Mouse (Mus musculus): ENCODE results near the gene Gstm7.
"Not testable (repeated sequence)": the region's sequence is repeated elsewhere in the genome, so short reads cannot be mapped to it uniquely, and the experiment has no call there.

Gstm7 gene

DNA sequence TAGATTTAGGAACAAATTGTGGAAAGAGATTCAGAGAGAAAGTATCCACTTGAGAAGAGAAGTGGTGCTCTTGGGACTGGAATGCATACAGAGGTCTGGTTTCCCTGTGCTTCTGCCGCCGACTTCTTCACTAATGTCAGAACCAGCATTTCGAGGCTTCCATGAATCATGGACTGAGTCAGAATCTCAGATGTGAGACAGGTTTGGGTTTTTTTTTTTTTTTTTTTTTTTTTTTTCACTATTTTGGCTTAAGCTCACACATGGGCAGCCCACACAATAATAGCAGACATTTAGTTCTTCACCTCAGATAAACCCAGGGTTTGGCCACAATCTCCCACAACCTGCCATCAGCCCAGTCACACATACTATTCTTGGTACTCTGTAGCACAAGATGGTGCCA lies 3.7 kb upstream of the Gstm7 start:
- no peak for DNase-seq (ENCODE audit: low spot score)

DNA sequence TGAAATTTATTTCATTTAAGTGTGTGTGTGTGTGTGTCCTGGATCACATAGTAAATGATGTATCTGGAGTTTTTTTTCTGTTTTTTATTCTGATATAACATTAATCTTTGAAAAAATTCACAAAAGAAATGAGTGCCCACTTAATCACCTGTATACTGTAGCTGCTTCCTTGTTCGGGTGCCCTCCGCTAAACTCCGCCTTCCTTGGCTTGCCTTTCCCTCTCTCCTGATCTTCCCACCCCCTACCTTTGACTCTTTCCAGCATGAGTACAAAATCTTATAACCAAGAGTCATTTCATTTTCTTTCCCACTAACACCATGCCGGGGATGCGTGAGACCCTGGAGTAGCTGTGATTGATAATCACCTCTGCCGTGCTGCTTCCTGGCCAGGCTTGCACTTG lies 511 bp upstream of the Gstm7 start:
- no peak for DNase-seq (ENCODE audit: low spot score)

GRCm38 (mm10) chr3:107931134-107931533 lies 483 bp downstream of the Gstm7 start:
- no peak for DNase-seq (ENCODE audit: low spot score)

DNA sequence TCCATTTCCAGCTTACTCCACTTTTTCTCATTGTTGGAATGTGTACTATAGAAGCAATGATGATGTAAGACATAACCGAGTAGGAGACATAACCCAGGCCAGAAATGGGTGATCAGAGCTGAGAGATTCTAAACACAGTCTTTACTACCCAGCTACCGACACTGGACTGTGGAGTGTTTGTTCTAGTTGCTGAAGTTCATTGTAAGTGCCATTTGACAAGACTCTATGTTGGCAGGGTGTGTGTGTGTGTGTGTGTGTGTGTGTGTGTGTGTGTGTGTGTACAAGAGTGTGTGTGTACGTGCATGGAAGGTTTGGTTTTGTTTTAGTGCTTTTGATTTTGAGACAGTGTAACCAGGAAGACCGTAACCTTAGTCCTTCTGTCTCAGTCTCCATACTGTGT lies 1.9 kb downstream of the Gstm7 start:
- DNase-seq (ENCODE audit: low spot score): no peak

DNA sequence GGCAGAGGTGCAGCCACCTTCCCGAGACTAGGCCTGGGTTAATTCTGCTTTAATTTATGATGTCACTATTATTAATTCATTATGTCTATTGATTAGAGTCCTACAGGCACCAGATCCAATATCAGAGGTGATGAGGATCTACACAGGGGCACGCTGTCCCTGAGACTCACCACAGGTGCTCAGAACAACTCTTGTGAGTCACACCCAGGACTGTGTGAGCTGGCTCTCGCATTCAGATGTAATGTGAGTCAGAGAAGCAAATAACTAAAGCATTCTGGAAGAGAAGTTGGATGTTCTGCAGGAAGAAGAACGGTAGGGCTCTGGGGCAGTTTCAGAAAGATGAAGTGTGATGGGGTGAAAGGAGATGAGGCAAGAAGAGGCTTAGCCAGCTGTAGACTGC lies 2.4 kb downstream of the Gstm7 start:
- DNase-seq (ENCODE audit: low spot score): no peak

DNA sequence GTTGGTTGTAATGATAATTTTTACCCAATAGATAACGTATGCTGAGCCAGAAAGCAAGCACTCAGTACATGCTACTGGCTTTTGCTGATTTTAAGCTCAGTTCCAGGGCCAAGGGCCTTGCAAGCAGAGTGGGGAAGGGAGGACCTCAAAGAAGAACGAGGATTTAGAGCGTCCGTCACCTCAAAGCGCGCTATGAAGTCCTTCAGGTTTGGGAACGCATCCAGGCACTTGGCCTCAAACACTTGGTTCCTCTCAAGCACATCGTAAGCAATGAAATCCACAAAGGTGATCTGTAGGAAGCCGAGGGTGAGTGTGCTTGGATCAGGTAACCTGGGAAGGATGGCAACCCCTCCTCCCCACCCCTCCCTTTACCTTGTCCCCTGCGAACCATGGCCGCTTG lies 2.9 kb downstream of the Gstm7 start:
- DNase-seq (ENCODE audit: low spot score): no peak

GRCm38 (mm10) chr3:107927841-107928240 lies 3.8 kb downstream of the Gstm7 start:
- no peak for DNase-seq (ENCODE audit: low spot score)

DNA sequence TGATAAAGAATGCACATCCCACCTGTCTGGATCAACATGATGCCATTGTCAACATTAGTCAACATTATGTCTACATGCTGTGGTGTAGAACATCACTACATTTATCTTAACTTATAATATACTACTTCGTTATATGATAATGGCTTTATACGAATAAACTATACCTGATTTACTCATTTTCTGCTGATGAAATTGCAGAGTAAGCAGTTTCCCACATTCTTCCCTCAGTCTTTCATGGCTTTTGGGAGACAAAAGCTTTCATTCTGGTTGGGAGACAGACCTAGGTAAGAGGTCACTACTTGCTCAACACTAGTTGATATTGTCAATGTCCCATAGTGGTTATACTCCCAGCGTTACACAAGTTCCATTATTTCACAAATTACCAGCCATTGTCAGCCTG lies 6.3 kb downstream of the Gstm7 start:
- no peak for DNase-seq (ENCODE audit: low spot score)

DNA sequence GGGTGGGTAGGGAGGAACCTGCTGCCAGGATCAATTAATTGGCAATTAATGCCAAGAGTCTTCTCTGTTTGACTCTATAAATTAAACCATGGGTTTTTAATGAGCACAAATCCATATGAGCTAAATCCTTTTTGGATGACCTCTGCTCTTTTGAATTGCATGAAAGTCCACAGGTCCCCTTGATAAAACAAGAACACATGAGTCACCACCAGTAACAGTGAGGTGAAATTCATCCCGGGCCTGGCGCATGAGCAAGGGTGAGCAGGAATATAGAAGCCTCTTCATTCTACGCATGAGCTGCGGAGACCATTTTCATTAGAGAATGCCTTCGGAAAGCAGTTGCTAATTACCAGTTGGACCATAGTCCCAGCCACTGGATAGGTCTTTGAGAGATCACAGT lies 11.3 kb downstream of the Gstm7 start:
- DNase-seq (ENCODE audit: low spot score): no peak

DNA sequence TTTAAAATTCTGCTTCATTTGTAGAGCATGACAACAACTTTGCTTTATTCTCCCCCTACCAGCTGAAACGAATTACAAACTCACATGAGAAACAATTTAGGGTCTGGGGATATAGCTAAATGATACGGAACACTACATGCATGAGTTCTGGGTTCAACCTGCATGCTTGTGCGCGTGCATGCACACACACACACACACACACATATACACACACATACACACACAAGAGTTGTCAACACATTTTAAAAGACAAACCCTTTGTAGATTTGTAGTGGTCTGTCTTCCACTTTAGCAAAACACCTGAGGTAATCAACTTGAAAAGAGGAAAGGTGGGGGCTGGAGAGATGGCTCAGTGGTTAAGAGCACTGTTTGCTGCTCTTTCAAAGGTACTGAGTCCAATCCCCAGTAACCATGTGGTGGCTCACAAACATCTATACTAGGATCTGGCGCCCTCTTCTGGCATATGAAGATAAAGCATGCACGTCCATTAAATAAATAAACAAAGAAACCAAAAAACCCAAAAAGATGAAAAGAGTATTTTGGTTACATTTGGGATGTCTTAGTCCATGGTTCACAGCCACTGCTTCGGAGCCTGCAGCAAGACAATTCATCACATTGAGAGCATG lies 13.7 kb downstream of the Gstm7 start:
- peak; percentile 32 for DNase-seq (ENCODE audit: low spot score)

DNA sequence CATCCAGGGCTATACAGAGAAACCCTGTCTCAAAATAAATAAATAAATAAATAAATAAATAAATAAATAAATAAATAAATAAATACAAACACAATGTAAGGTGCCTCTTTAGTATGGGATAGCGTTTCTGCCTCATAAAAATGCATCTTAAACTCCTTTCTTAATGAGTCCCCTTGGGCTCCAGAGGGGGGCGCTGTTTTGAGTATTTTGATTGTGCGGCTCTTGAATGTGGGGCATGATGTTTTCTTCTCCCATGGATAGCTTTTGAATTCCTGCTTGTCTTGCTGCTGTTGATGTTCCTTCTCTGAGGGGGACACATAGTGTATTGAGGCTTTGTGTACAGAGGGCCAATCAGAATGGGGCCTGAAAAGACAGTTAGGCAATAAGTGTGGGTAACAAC lies 14.5 kb downstream of the Gstm7 start:
- DNase-seq (ENCODE audit: low spot score): no peak

DNA sequence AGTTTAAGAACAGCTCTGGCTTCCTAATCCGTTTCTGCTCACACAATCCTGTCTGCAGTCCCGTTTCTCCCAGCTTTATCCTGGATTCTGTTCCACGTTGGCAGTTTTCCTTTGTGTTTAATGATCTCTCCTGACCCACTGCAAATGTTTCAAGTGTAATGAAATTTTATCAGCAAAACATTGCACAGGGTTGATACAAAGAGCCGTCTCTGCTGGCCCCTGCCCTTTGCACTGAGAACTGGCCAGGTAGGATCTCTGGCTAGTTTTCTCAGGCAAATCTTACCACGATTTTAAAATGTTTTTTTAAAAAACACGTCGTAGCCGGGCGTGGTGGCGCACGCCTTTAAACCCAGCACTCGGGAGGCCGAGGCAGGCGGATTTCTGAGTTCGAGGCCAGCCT lies 14.9 kb downstream of the Gstm7 start:
- no peak for DNase-seq (ENCODE audit: low spot score)

DNA sequence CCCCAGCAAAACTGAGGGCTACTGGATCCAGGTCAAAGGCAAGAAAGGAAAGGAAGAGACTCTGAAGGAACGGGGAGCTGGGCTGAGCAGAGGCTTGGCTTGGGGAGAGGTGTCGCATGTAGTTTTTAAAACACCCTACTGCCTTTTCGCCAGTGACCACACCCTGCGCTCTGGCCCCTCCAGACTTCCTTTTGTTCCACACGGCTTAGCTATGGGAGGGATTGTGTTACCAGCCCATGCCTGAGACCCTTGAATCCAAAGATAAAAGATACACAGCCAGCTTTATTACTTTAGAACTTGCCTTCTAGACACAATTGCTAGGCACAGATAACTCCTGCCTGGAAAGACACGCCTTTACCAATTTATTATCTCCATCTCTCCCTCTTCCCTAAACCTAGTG lies 25.7 kb downstream of the Gstm7 start:
- DNase-seq (ENCODE audit: low spot score): no peak

DNA sequence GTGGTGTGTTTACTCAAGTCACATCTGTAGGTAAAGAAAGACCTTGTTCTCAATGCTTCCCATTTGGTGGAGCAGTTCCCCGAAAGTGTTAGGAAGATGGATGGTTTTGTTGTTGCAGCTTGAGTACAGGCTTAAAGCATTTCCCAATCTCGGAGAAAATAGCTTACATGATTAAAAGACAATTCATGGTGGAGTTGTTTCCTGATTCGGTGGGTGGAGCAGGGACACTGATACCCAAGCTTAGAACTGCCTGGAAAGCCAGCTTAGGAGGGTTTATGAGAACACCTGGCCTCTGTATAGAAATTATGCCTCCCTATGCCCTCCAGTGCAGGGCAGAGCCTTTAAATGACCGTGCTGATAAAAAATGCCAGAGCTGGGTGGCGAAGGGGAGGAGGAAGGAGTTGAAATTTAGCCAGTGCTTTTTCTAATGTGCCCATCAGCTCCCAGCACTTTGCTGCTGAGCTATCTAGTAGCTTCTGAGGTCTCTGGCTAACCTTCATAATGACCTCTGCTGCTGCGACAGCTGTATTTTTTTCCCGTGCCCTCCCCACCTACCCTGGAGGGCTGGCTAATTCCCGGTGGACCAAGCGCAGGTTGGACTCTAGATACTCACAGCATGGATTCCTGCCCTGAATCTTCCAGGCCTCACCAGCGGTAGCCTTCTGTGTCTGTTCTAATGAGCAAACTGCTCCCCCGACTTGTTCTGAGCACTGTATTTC lies 30.5 kb downstream of the Gstm7 start:
- DNase-seq (ENCODE audit: low spot score): no peak

GRCm38 (mm10) chr3:107898691-107899090 lies 32.9 kb downstream of the Gstm7 start:
- DNase-seq (ENCODE audit: low spot score): no peak

GRCm38 (mm10) chr3:107895720-107896569 lies 35.7 kb downstream of the Gstm7 start, which contains the start of gene Gstm5:
TSS of gene Gstm5 (plus strand) at chr3:107895821.
- no peak for DNase-seq (ENCODE audit: low spot score)

- DNase-seq (ENCODE audit: low spot score): no peak
Measured at GRCm38 (mm10) chr3:107895194-107895719, 36.4 kb downstream of the Gstm7 start.

DNA sequence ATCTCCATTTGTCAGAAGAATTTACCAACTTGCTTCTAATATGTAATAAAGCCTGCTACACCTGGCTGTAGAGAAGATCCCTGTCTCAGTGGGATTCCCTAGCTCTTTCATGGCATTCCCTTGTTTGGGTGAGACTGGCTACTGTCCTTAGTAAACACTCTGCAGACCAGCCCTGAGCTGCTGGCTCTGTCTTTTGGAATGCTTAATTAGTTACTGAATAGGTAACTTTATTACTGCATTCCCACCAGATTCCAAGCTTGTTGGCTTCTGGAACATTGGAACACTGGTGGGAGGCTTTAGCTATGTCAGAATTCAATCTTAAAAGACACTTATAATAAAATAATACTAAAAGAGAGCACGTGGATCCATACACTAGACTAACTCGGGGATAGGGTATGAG lies 42.4 kb downstream of the Gstm7 start:
- not testable (repeated sequence) for DNase-seq (ENCODE audit: low spot score)

DNA sequence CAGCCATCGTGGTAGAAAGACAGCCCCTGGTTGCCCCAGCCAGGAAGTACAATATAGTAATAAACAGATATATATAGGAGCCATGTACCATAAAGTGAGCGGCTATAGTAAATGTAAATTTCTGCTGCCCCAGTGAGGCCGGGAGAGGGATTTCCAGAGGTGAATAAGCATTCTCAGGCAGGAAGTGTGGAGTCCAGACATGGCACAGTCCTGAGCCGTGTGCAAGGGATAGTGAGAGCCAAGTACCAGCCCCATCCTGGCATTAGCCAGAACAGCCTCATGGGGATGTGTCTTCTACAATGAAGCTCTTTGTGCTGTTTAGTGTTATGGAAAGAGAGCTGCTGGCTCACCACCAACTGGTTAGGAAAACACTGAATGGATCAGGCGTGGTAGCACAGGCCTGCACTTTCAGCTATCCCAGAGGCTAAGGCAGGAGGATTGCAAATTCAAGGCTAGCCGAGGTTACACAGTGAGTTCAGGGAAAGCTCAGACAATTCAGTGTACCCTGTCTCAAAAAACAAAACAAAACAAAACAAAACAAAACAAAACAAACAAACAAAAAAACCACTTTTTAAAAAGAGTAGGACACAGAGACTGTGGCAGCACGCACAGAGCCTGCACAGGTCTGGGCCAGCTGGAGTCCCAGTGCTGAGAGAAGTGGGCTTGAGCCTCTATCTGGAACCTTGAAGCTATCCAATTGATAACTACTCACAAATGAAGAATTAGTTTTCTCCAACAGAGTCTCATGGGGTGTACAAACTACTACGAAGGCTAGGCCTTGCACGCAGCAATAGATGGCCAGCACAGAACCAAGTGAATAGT lies 43.7 kb downstream of the Gstm7 start:
- DNase-seq (ENCODE audit: low spot score): no peak

DNA sequence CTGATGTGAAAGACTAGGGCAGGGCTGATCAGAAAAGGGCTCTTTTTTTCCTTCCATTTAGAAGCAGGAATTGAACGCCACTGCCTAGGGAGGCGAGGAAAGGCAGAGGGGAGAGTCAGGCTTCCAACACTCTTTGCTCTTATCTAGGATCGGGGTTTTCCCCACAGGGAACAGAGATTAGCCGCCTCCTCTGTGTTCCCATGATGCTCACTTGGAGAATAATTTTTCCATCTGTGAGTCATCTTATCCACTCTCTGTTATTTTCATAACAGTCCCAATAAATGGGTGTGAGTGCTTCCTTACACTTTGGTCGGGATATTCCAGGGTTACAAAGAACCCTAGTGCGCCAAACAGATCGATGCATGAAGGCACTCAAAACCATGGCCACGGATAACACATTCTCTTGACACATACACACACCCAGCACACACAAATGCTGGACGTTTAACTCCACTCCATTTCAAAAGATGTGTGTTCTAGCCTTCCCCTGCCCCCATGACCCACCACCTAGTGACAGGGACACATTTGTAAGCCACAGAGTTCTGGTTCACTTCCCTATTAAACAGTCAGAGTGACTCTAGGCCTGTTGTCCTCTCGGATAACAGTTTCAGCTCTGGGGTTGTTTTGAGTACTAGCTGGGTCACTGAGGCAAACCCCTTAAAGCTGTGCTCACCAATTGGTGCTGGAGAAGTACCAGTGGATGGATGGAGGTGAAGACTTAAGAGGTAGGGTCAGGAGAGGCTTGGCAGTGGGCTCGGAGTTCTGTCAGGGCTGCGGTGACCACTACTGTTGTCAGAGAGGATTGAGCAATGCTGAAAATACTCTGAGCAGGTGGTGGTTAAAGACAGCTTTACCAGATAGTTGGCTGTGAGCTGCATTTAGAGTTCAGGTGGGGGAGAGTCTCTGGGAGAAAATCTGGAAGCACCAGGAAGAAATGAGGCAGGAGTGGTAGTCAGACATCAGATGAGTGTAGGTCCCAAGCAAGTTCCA lies 53.6 kb downstream of the Gstm7 start:
- DNase-seq (ENCODE audit: low spot score): no peak

GRCm38 (mm10) chr3:107877005-107877404 lies 54.6 kb downstream of the Gstm7 start, which contains the start of gene Eps8l3:
TSS of gene Eps8l3 (plus strand) at chr3:107877229.
- no peak for DNase-seq (ENCODE audit: low spot score)
